Mouse (Mus musculus) frontal cortex, adult 2 months (tissue): Measurements from ENCODE around the gene Cc2d1a. TPM values are rescaled to one million over a fixed set of nuclear protein-coding genes. Genes with fewer than 3 reads are reported as not detected.

Experiments
- DNase-seq, 2 experiments: peaks; one replicate each; pipeline ENCODE4 v3.0.0; 2022; ENCODE audit warnings: low spot score in 1 of 2; ENCODE audit errors: extremely low spot score in 1 of 2
- polyA plus RNA-seq: library from polyadenylated mRNA; depleted of rRNA; stranded (reverse); fragments of >200 nt; gene quantifications from 2 replicates; pipeline ENCODE4 v1.2.3, GENCODE M21; 2012; rRNA removed

The Cc2d1a gene
- polyA plus RNA-seq = 38.4 and 40.2 TPM in 2 replicates

DNA sequence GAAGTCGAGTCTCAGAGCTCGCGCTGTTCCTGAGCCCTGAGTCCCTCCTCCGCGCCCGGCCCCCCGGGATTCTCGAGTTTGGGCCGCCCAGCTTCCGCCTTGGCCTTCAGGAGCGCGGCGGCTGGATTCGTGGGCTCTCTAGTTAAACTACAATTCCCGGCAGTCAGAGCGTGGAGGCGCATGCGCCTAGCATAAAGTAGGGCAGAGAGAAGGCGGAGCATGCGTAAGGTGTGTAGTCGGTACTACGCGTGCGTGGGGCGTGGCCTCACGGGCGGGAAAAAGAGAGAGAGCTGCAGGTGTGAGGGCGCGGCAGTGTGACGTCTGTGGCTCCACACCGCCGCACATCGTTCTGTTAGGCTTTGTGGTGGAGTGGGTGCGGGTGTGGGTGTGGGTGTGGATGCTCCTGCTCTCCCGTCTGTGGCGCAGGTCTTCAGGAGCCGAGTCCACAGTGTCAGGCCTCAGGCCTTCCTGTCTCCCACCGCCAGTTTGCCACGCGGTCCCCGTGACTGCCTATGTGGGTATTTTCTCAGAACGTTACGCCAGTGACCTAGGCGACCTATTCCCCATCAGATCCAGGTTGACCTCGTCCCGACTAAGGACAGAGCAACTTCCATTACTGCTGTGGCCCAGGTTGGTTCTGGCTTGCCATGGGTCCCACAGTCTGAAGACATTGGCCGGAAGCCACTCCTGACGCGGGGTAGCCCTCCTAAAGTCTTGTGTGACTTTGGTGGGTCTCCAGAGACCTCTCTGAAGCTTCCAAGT lies at the start of gene Cc2d1a, which contains the start of gene 4930432K21Rik:
Gene Cc2d1a, minus strand, starts transcription at position 168 of the 762 bp plus-strand sequence.
Gene 4930432K21Rik, plus strand, starts transcription at position 257 of the 762 bp plus-strand sequence.
- peak; percentile 94 to 97 for DNase-seq

DNA sequence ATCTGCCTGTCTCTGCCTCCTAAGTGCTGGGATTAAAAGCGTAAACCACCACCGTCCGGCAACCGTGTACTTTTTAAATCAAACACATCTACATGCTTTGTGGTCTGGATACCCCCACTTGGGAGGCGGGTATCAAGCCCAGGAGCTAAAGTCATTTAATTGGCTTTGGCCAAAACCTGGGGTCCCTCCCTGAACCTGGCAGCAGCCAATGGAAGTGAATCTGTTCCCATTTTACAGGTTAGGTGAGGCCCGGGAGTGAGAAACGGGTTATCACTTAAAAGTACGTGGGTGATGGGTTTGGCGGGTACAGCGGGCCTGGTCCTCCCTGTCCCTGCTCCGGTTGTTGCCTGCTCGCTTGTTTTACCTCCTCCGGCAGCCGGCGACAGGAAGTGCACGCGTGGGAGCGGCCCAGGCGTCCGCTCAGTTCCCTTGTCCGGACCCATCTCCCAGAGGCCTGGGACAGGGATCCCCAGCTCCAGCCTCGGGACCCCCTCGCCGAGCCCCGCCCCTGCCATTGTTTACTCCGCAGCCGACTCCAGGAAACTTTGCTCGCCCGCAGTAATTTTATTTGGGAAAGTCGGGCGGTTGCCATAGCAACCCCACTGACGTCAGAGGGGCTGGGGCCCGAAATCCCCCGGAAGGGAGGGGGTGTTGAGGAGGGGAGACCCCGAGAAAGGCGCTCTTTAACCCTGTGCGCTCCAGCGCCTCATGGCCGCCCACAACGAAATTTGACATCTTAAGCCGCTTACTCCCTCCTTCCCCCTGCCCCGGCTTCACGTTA lies 49.6 kb upstream of the Cc2d1a start:
- DNase-seq = peak in 1 of 2 experiments; percentile 78

GRCm38 (mm10) chr8:84194224-84194743 lies 46.5 kb upstream of the Cc2d1a start:
- no peak for DNase-seq

DNA sequence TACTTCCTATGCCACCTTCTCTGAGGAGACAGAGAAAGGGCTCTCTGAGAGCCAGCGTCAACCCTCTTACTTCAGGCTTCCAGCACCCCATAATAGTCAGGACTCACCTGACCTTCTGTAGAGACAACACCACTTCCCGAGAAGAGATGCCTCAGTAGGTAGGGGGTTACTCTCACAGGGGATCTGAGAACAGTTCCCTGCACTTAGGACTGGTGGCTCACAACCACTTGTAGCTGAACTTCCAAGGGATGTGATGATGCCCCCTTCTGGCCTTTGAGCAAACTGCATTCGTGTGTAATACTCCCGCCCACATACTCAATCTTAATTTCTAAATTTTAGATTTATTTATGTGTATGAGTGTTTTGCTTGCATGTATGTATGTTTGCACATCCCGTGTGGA lies 45.8 kb upstream of the Cc2d1a start:
- no peak for DNase-seq

GRCm38 (mm10) chr8:84193161-84193560 lies 45.4 kb upstream of the Cc2d1a start:
- DNase-seq = no peak

DNA sequence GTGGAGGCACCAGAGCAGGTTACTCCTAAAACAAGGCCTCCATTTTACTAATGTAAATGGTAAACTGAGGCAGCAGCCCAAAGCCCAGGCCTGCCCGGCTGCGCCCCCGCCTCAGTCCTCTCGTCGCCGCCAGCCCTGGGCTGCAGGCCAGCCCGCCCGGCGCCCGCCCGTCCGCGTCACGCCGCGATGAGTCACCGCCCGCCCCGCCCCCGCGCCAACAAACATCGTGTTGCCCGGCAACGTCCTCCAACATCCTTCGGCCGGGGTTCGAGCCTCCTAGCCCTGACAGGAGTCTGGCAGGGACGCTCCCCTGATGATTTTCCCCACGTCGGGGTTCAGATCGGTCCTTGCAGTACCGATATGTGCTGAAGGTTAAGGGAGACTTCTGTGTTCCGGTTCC lies 44.8 kb upstream of the Cc2d1a start:
- peak in 1 of 2 experiments; percentile 77 for DNase-seq

DNA sequence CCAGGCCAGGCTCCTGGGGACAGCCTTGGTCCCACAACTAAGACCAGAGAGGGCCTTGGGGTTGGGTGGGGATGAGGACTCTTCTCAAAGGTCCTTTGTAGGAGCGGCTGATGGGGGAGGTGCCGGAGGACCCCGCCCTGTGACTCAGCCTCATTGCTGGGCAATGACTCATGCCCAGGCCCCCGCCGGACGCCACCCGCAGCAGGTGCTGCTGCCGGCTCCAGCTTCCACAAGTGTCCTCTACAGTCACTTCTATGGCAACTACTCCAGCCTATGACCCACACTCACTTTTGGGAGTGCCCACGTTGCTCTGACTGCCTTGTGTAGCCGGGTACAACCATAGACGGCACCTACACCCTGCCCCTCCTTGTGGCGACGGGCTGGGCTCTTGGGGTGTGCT lies 44.3 kb upstream of the Cc2d1a start:
- DNase-seq = no peak

DNA sequence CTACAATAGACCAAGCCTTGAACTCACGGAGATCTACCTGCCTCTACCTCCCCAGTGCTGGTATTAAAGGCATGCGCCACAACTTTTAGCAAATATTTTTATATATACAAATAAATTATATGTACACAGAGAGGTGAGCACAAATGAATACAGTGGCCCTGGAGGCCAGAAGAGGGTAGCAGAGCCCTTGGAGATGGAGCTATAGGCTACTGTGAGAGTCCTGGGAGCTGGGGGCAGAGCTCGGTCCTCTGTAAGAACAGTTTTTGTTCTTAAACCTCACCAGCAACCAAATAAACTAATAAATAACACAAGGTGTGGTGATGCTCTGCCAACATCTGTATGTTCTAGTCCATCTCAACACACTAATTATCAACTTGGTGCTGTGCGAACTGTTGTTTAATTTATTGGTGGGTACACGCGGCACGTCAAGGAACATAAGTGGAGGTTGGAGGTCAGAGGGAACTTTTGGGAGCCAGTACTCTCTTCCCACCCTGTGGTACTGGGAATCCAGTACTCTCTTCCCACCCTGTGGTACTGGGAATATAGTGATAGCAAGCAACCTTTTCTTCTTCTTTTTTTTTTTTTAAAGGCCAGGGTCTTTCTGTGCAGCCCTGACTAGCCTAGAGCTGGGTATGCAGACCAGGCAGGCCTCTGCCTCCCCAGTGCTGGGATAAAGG lies 42.6 kb upstream of the Cc2d1a start:
- no peak for DNase-seq

- no peak for DNase-seq
These were observed 41.9 kb upstream of the Cc2d1a start for GRCm38 (mm10) chr8:84189603-84190002.

DNA sequence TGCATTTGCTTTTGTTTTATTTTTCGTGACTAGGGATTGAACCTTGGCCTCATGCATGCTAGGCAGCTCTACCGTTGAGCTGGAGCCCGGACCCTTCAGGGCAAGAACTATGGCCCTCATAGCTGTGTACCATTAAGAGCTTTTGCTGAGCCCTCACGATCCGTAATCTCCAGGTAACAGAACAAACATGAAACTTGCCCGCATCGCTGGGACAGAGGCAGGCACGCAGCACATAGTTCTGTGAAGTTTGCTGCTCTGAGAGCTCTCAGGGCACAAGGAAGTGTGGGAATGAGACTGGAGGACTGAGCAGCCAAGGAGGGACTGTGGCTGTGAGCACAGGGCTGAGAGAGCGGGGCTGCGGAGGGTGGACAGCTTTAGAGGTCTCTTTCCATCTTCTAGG lies 40.9 kb upstream of the Cc2d1a start:
- DNase-seq = no peak

GRCm38 (mm10) chr8:84187065-84187755 lies 39.5 kb upstream of the Cc2d1a start:
- DNase-seq = peak in 1 of 2 experiments; percentile 75

DNA sequence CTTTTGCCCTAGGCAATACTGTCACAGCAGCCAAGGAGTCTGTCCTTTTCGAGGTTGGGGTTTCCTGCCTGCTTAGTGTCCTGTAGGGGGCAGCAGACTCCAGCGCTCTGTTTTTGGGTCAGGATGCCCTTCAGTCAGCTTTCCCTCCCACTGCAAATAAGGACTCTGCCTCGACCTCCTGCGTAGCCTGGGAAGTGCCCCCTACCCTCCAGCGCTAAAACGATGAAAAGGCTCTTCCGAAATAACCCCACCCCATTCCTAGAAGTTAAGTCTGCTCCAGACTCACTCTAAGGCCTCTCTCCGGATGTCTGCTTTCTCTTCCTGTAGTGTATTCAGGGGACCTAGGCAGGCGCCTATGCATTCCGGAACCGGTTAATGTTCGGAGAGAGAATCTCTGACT lies 38.8 kb upstream of the Cc2d1a start:
- peak in 1 of 2 experiments; percentile 90 for DNase-seq

DNA sequence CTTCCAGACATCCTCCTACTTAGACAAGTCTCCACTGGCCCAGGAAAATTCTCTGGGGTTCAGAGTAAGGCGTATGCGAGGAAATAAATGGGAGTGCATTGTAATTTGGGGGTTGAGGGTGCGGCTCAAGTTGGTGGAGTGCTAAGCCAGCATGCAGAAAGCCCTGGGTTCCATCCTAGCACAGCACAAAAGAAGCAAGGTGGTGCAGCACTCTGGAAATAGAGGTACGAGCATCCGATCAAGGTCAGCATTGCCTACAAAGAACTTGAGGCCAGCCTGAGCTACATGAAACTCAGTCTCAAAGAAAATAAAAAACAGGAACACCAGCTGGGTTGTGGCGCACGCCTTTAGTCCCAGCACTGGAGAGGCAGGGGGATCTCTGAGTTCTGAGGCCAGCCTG lies 37.4 kb upstream of the Cc2d1a start, which contains the start of gene Nanos3:
Gene Nanos3, minus strand, starts transcription at position 101 of the 400 bp plus-strand sequence.
- no peak for DNase-seq

GRCm38 (mm10) chr8:84184085-84185043 lies 36.6 kb upstream of the Cc2d1a start:
- DNase-seq = no peak

- DNase-seq = no peak
These were observed 35.7 kb upstream of the Cc2d1a start for GRCm38 (mm10) chr8:84183261-84184084.

DNA sequence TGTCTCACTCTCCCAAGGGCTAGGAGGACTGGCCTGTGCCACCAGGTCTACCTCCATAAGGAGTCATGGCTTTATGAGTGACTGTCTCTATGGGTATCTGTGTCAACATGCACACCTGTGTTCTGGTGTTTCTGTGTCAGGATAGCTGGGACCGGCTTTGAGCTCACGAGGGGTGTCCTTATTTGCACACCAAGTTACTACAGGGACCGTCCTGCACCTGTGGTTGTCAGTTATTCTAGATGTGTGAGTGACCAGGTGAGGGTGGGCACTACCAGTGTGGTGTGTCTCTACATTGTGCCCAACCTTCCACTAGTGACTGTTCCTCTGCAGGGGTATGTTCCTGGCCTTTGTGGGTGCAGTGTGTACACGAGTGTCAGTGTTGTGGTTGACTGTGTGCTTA lies 35.1 kb upstream of the Cc2d1a start:
- no peak for DNase-seq

DNA sequence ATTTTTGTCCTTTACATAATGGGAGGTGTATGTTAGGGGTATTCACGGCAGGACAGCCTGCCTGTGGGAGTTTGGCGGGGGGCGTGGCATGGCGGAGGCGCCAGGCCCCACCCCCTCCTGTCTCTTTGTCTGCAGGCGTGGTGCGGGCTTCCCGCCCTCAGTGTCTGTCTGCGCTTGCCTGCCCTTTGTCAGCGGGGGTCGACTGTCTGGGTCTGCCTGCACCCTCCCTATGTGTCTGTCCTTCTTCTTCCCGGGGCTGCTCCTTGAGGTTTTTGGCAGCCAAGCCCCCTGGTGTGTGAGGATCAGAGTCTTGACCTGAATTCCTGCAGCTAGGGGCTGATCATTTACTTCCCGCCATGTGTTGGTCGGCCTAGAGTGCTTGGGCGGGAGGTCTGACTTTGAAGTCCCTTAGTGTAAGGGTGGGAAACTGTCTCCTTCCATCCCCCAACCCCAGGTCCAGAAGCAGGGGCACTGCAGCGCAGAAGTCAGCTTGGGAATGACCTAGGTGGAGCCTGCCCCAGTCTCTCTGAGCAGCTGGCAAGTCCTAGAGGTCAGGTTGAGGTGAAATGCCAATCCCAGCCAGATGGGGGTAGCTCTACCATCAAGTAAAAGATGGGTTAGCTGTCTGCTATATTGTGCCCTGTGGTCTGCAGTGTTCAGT lies 32.9 kb upstream of the Cc2d1a start:
- DNase-seq = peak in 1 of 2 experiments; percentile 32

DNA sequence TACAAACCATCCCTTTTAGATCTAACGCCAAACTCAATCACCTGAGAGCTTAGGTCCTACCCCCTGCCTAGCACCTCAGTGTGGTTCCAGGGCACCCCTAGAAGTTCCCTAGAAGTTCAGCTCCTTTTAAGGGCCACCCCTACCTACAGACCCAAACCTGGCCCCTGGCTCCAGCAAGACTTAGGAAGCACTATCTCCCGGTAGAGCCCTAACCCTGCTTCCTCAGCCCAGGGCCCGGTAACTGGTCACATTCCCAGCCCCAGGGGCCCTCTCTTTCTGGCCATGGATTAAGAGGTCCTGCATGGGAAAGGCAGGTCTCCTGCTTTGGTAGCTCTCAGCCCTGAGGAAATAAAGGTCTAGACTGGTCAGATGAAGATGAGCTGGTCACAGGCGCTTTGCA lies 32.2 kb upstream of the Cc2d1a start:
- no peak for DNase-seq
